Mouse (Mus musculus) forebrain, embryonic 13.5 days (tissue): Measurements from ENCODE around the gene Flt3. TPM values are rescaled to one million over a fixed set of nuclear protein-coding genes. Genes with fewer than 3 reads are reported as not detected.

ENCODE experiments used
- ATAC-seq: fragments of 200-750 bp; cut with Nextera tagmentation; 2 replicates; pipeline ENCODE4 v1.8.0; 2017
- H3K27ac ChIP-seq: fragments of 300-500 bp; sonication (generic); 2 replicates; pipeline ENCODE4 v1.5.1; 2015; ENCODE audit warnings: inconsistent platforms, mild to moderate bottlenecking, moderate library complexity
- H3K27me3 ChIP-seq: fragments of 300-500 bp; sonication (generic); 2 replicates; pipeline ENCODE4 v1.6.1; 2015; ENCODE audit warnings: mild to moderate bottlenecking, inconsistent platforms
- H3K36me3 ChIP-seq: fragments of 300-500 bp; sonication (generic); 2 replicates; pipeline ENCODE4 v1.6.1; 2015; ENCODE audit warnings: mild to moderate bottlenecking, inconsistent platforms; ENCODE audit not compliant: poor library complexity, severe bottlenecking
- H3K4me1 ChIP-seq: fragments of 300-500 bp; sonication (generic); 2 replicates; pipeline ENCODE4 v1.6.1; 2015; ENCODE audit warnings: inconsistent platforms
- H3K4me2 ChIP-seq: fragments of 300-500 bp; sonication (generic); 2 replicates; pipeline ENCODE4 v1.6.1; 2015; ENCODE audit warnings: inconsistent platforms, mild to moderate bottlenecking, moderate library complexity
- H3K4me3 ChIP-seq: fragments of 300-500 bp; sonication (generic); 2 replicates; pipeline ENCODE4 v1.5.1; 2015; ENCODE audit warnings: mild to moderate bottlenecking, inconsistent platforms
- H3K9ac ChIP-seq: fragments of 300-500 bp; sonication (generic); 2 replicates; pipeline ENCODE4 v1.6.1; 2015; ENCODE audit warnings: mild to moderate bottlenecking, inconsistent platforms
- H3K9me3 ChIP-seq: fragments of 300-500 bp; sonication (generic); replicated peaks from 2 replicates; pipeline ENCODE4 v1.6.1; 2016; ENCODE audit warnings: inconsistent platforms
- WGBS: fragments of 180-500 bp; shearing (Covaris S2); methylation state at CpG from one replicate; pipeline ENCODE4 v1.1.7; 2015; 5-methylcytosine and 5-hydroxymethylcytosine counted together
- polyA plus RNA-seq: library from polyadenylated mRNA; unstranded; fragments of >200 nt; fragmentation: Nextera tagmentation; extraction: Ambion mirVana; gene quantifications from 2 replicates; pipeline ENCODE4 v1.2.1, GENCODE M21; 2015

The Flt3 gene
- polyA plus RNA-seq, 1 experiment from 2014 or later, result 0.04 TPM

- ATAC-seq, result no peak
- H3K4me3 ChIP-seq, result no peak overlapping the region
- H3K4me1 ChIP-seq, result no peaks in the 10 kb centered on the region
- no peak overlapping the region for H3K9ac ChIP-seq
- no peaks in the 10 kb centered on the region for H3K9me3 ChIP-seq
- no peak overlapping the region for H3K27ac ChIP-seq
- WGBS, result 3% methylated on average over 7 of the region's 7 CpGs
- H3K27me3 ChIP-seq, result peaks cover 99% of the 10 kb centered on the region
- H3K36me3 ChIP-seq, result no peaks in the 10 kb centered on the region
- H3K4me2 ChIP-seq, result no peak overlapping the region
These were observed 83.0 kb downstream of the Flt3 start for GRCm38 (mm10) chr5:147317321-147317720.

- H3K4me2 ChIP-seq, result no peak overlapping the region
- WGBS, result 1% methylated on average over 25 of the region's 25 CpGs
- no peaks in the 10 kb centered on the region for H3K36me3 ChIP-seq
- no peak for ATAC-seq
- H3K27me3 ChIP-seq, result peaks cover 100% of the 10 kb centered on the region
- H3K9me3 ChIP-seq, result no peaks in the 10 kb centered on the region
- H3K9ac ChIP-seq, result no peak overlapping the region
- no peak overlapping the region for H3K27ac ChIP-seq
- H3K4me1 ChIP-seq, result no peaks in the 10 kb centered on the region
- no peak overlapping the region for H3K4me3 ChIP-seq
These were observed 84.7 kb downstream of the Flt3 start for GRCm38 (mm10) chr5:147315432-147316075.

GRCm38 (mm10) chr5:147314646-147315431, 85.5 kb downstream of the Flt3 start:
- H3K36me3 ChIP-seq, result no peaks in the 10 kb centered on the region
- no peak for ATAC-seq
- no peak overlapping the region for H3K27ac ChIP-seq
- H3K4me3 ChIP-seq, result no peak overlapping the region
- H3K9ac ChIP-seq, result no peak overlapping the region
- WGBS, result under 1% methylated on average over 39 of the region's 39 CpGs
- H3K4me2 ChIP-seq, result no peak overlapping the region
- H3K9me3 ChIP-seq, result no peaks in the 10 kb centered on the region
- H3K4me1 ChIP-seq, result no peaks in the 10 kb centered on the region
- H3K27me3 ChIP-seq, result peaks cover 100% of the 10 kb centered on the region

GRCm38 (mm10) chr5:147312830-147313685, 87.2 kb downstream of the Flt3 start:
- H3K9ac ChIP-seq, result no peak overlapping the region
- H3K9me3 ChIP-seq, result no peaks in the 10 kb centered on the region
- H3K36me3 ChIP-seq, result no peaks in the 10 kb centered on the region
- no peak for ATAC-seq
- H3K4me1 ChIP-seq, result no peaks in the 10 kb centered on the region
- no peak overlapping the region for H3K27ac ChIP-seq
- H3K4me3 ChIP-seq, result no peak overlapping the region
- H3K27me3 ChIP-seq, result peaks cover 100% of the 10 kb centered on the region
- under 1% methylated on average over 27 of the region's 27 CpGs for WGBS
- no peak overlapping the region for H3K4me2 ChIP-seq

- Histone ChIP-seq H3K4me1 (peaks cover 7% of the 10 kb centered on the region; the same call in 1 of the 2 replicates), H3K4me3 (no peak overlapping the region), H3K4me2 (no peak overlapping the region), H3K36me3 (no peaks in the 10 kb centered on the region), H3K9me3 (no peaks in the 10 kb centered on the region), H3K27me3 (peaks cover 100% of the 10 kb centered on the region), H3K27ac (no peak overlapping the region), H3K9ac (no peak overlapping the region)
- WGBS, result 0% methylated on average over 2 of the region's 2 CpGs
- ATAC-seq, result no peak
These were observed 90.5 kb downstream of the Flt3 start for GRCm38 (mm10) chr5:147309786-147310185.

- Histone ChIP-seq H3K9ac (no peak overlapping the region), H3K4me2 (no peak overlapping the region), H3K4me3 (no peak overlapping the region), H3K27ac (no peak overlapping the region), H3K9me3 (no peaks in the 10 kb centered on the region), H3K4me1 (peaks cover 14% of the 10 kb centered on the region; the same call in 1 of the 2 replicates), H3K36me3 (no peaks in the 10 kb centered on the region), H3K27me3 (peaks cover 100% of the 10 kb centered on the region)
- no peak for ATAC-seq
- 4% methylated on average over 9 of the region's 9 CpGs for WGBS
These were observed 91.8 kb downstream of the Flt3 start for GRCm38 (mm10) chr5:147308451-147308850.

- Histone ChIP-seq H3K4me2 (no peak overlapping the region), H3K27me3 (peaks cover 100% of the 10 kb centered on the region), H3K4me1 (peaks cover 14% of the 10 kb centered on the region; the same call in 1 of the 2 replicates), H3K36me3 (no peaks in the 10 kb centered on the region), H3K9me3 (no peaks in the 10 kb centered on the region), H3K9ac (no peak overlapping the region), H3K27ac (no peak overlapping the region), H3K4me3 (no peak overlapping the region)
- no peak for ATAC-seq
- WGBS, result 1% methylated on average over 12 of the region's 12 CpGs
These were observed 92.9 kb downstream of the Flt3 start for GRCm38 (mm10) chr5:147307398-147307785.

GRCm38 (mm10) chr5:147306638-147307397, 93.5 kb downstream of the Flt3 start, which contains the start of gene Cdx2:
TSS of gene Cdx2 (minus strand) at chr5:147307270.
- no peaks in the 10 kb centered on the region for H3K9me3 ChIP-seq
- H3K27ac ChIP-seq, result no peak within 1 kb of the TSS
- under 1% methylated on average over 61 of the region's 63 CpGs for WGBS
- H3K4me2 ChIP-seq, result no peak within 1 kb of the TSS; the same call in 1 of the 2 replicates
- H3K4me3 ChIP-seq, result peak within 1 kb of the TSS; percentile 12; the same call in 1 of the 2 replicates
- no peaks in the 10 kb centered on the region for H3K36me3 ChIP-seq
- ATAC-seq, result no peak
- no peak within 1 kb of the TSS for H3K9ac ChIP-seq
- peaks cover 14% of the 10 kb centered on the region; the same call in 1 of the 2 replicates for H3K4me1 ChIP-seq
- H3K27me3 ChIP-seq, result peaks cover 100% of the 10 kb centered on the region

GRCm38 (mm10) chr5:147305856-147306637, 94.2 kb downstream of the Flt3 start:
- Histone ChIP-seq H3K4me3 (peak overlapping the region; percentile 12; the same call in 1 of the 2 replicates), H3K9ac (no peak overlapping the region), H3K4me1 (peaks cover 14% of the 10 kb centered on the region; the same call in 1 of the 2 replicates), H3K4me2 (no peak overlapping the region; the same call in 1 of the 2 replicates), H3K9me3 (no peaks in the 10 kb centered on the region), H3K36me3 (no peaks in the 10 kb centered on the region), H3K27me3 (peaks cover 100% of the 10 kb centered on the region), H3K27ac (no peak overlapping the region)
- under 1% methylated on average over 58 of the region's 58 CpGs for WGBS
- no peak for ATAC-seq

- H3K4me2 ChIP-seq, result no peak overlapping the region
- no peak overlapping the region for H3K4me3 ChIP-seq
- no peaks in the 10 kb centered on the region for H3K36me3 ChIP-seq
- H3K27ac ChIP-seq, result no peak overlapping the region
- 2% methylated on average over 16 of the region's 16 CpGs for WGBS
- ATAC-seq, result no peak
- H3K4me1 ChIP-seq, result peaks cover 14% of the 10 kb centered on the region; the same call in 1 of the 2 replicates
- H3K9ac ChIP-seq, result no peak overlapping the region
- no peaks in the 10 kb centered on the region for H3K9me3 ChIP-seq
- H3K27me3 ChIP-seq, result peaks cover 100% of the 10 kb centered on the region
These were observed 95.1 kb downstream of the Flt3 start for GRCm38 (mm10) chr5:147305166-147305565.
